ENCODE assay signal across 9 mouse cellular contexts in genomic region chr8:121390608-121391007, GRCm38 (mm10).
A peak's percentile ranks its signal among the peaks of the same experiment; 100 is the strongest.
DNase-seq lines count a peak whose midpoint lies in the region; ATAC-seq and TF ChIP-seq lines count a peak whose summit lies in the region.
"Had no signal": no experiment of that assay in that cellular context is flagged by ENCODE, and none has a peak within 500 bp of the region (broad histone marks: within the 10 kb centered on the region; RNA-seq: fewer than 3 reads in every experiment).

No protein-coding gene starts in this region.

- H3K36me3 ChIP-seq in heart, embryonic 12.5 days = no peaks in the 10 kb centered on the region
- H3K36me3 ChIP-seq in heart, embryonic 15.5 days = no peaks in the 10 kb centered on the region
- H3K36me3 ChIP-seq in liver, adult 2 months (ENCODE audit: control insufficient read depth, insufficient read depth, low read length) = no peaks in the 10 kb centered on the region
- H3K36me3 ChIP-seq: liver, embryonic 13.5 days had no signal

- peak; percentile 68 for TF ChIP-seq CTCF in liver, adult 2 months (IDR thresholded peaks at IDR 0.05; ENCODE audit: low read depth, low read length)

- peaks cover 22% of the 10 kb centered on the region for H3K27me3 ChIP-seq in heart, embryonic 12.5 days (replicated peaks)
- H3K27me3 ChIP-seq in heart, embryonic 15.5 days = peaks cover 51% of the 10 kb centered on the region
- no peaks in the 10 kb centered on the region for H3K27me3 ChIP-seq in liver, adult 2 months (ENCODE audit: control insufficient read depth, insufficient read depth, low read length)

- H3K9ac ChIP-seq in heart, embryonic 12.5 days = no peak overlapping the region
- no peak overlapping the region for H3K9ac ChIP-seq in heart, embryonic 15.5 days
- H3K9ac ChIP-seq in liver, adult 2 months (ENCODE audit: low read depth, low read length) = no peak overlapping the region
- H3K9ac ChIP-seq: liver, embryonic 13.5 days had no signal

- no peak for DNase-seq in heart, postnatal 25 days (ENCODE audit: low spot score)
- peak; percentile 44 for DNase-seq in brain, adult 2 months (ENCODE audit: low read depth, low spot score)
- DNase-seq in liver, adult 2 months (ENCODE audit: extremely low read depth, low read depth, low spot score) = no peak
- DNase-seq in thymus, postnatal 25 days = no peak
- DNase-seq in right cerebral cortex, postnatal 25 days = no peak
- DNase-seq in spleen, postnatal 4 days (ENCODE audit: low spot score in 2 of 2) = no peak
- DNase-seq: liver, embryonic 13.5 days had no signal

- H3K79me2 ChIP-seq in liver, adult 2 months (ENCODE audit: control insufficient read depth, insufficient read depth, low read length) = no peaks in the 10 kb centered on the region

- H3K27ac ChIP-seq in heart, embryonic 12.5 days (ENCODE audit: poor library complexity, severe bottlenecking) = no peak overlapping the region; the same call in 1 of the 2 replicates
- H3K27ac ChIP-seq in heart, embryonic 15.5 days = no peak overlapping the region
- no peak overlapping the region for H3K27ac ChIP-seq in liver, adult 2 months (replicated peaks; ENCODE audit: insufficient read depth, low read depth, low read length)
- H3K27ac ChIP-seq: liver, embryonic 13.5 days had no signal

- peak; percentile 86 for ATAC-seq in heart, embryonic 12.5 days (ENCODE audit: insufficient number of reproducible peaks, low FRiP score)
- peak; percentile 54; the same call in 1 of the 2 replicates for ATAC-seq in heart, embryonic 15.5 days (replicated peaks; ENCODE audit: insufficient number of reproducible peaks, insufficient read depth, low FRiP score, low read depth)

- intact Hi-C loops in heart, postnatal 25 days (cut with DNase I) = no loop called here

- 16% methylated on average over 11 of the region's 11 CpGs for WGBS in heart, embryonic 12.5 days
- 18% methylated on average over 11 of the region's 11 CpGs for WGBS in heart, embryonic 15.5 days
- WGBS in liver, adult 2 months = 18% methylated on average over 11 of the region's 11 CpGs

- no peaks in the 10 kb centered on the region for H3K9me3 ChIP-seq in heart, embryonic 12.5 days (replicated peaks)
- no peaks in the 10 kb centered on the region for H3K9me3 ChIP-seq in heart, embryonic 15.5 days (replicated peaks)
- H3K9me3 ChIP-seq: liver, embryonic 13.5 days had no signal

- H3K4me2 ChIP-seq in heart, embryonic 12.5 days = peak overlapping the region; percentile 6; the same call in 1 of the 2 replicates
- no peak overlapping the region for H3K4me2 ChIP-seq in heart, embryonic 15.5 days
- H3K4me2 ChIP-seq: liver, embryonic 13.5 days had no signal

- no peak overlapping the region for H3K4me3 ChIP-seq in heart, embryonic 12.5 days
- H3K4me3 ChIP-seq in heart, embryonic 15.5 days = no peak overlapping the region
- H3K4me3 ChIP-seq in liver, adult 2 months (ENCODE audit: insufficient read depth, low read depth, low read length) = no peak overlapping the region
- H3K4me3 ChIP-seq: liver, embryonic 13.5 days had no signal

- no peak for TF ChIP-seq POLR2A in liver, adult 2 months (IDR thresholded peaks at IDR 0.05; ENCODE audit: extremely low read depth, insufficient read depth, low read length)

- peaks cover 26% of the 10 kb centered on the region for H3K4me1 ChIP-seq in heart, embryonic 12.5 days (replicated peaks)
- peaks cover 15% of the 10 kb centered on the region for H3K4me1 ChIP-seq in heart, embryonic 15.5 days (replicated peaks)
- H3K4me1 ChIP-seq in liver, adult 2 months (ENCODE audit: control insufficient read depth, insufficient read depth, low read length) = no peaks in the 10 kb centered on the region
- H3K4me1 ChIP-seq: liver, embryonic 13.5 days had no signal
